Mouse (Mus musculus) C2C12 (cell line): Measurements from ENCODE around the gene Mafb. TPM values are rescaled to one million over a fixed set of nuclear protein-coding genes. Genes with fewer than 3 reads are reported as not detected.

ENCODE experiments used
- H3K27me3 ChIP-seq: one replicate; pipeline ENCODE4 v1.6.1; 2011; ENCODE audit not compliant: control insufficient read depth, insufficient read depth, insufficient read length
- H3K36me3 ChIP-seq: one replicate; pipeline ENCODE4 v1.6.1; 2011; ENCODE audit not compliant: control insufficient read depth, insufficient read depth
- H3K4me3 ChIP-seq: one replicate; pipeline ENCODE4 v1.5.1; 2011; ENCODE audit warnings: mild to moderate bottlenecking, control low read depth; ENCODE audit not compliant: poor library complexity, insufficient read depth, severe bottlenecking
- H3K79me2 ChIP-seq: one replicate; pipeline ENCODE4 v1.6.1; 2011; ENCODE audit not compliant: control insufficient read depth, insufficient read depth
- H3K79me3 ChIP-seq: one replicate; pipeline ENCODE4 v1.6.1; 2011; ENCODE audit warnings: low read depth, control low read depth
- H3ac ChIP-seq: one replicate; pipeline ENCODE3; 2011; ENCODE audit warnings: low read depth; ENCODE audit not compliant: control insufficient read depth, insufficient read length
- CEBPB ChIP-seq: IDR thresholded peaks from one replicate; pipeline ENCODE4 v1.6.1; 2011; ENCODE audit warnings: low read depth, mild to moderate bottlenecking, control low read depth, moderate library complexity
- CTCF ChIP-seq: IDR thresholded peaks from one replicate; pipeline ENCODE4 v1.5.1; 2011; ENCODE audit not compliant: control insufficient read depth, insufficient read depth, insufficient read length
- FOSL1 ChIP-seq: IDR thresholded peaks from one replicate; pipeline ENCODE4 v1.8.0; 2011; ENCODE audit warnings: mild to moderate bottlenecking, low read length; ENCODE audit not compliant: poor library complexity, insufficient read depth, severe bottlenecking
- MAX ChIP-seq: IDR thresholded peaks from one replicate; pipeline ENCODE4 v1.6.1; 2011; ENCODE audit warnings: mild to moderate bottlenecking, control low read depth
- MYOD1 ChIP-seq: IDR thresholded peaks from one replicate; pipeline ENCODE4 v1.6.1; 2011; ENCODE audit warnings: low read depth; ENCODE audit not compliant: control insufficient read depth, insufficient read length
- MYOG ChIP-seq: IDR thresholded peaks from one replicate; pipeline ENCODE4 v1.6.1; 2011; ENCODE audit not compliant: control insufficient read depth, insufficient read length; ENCODE audit errors: extremely low read depth
- USF1 ChIP-seq: IDR thresholded peaks from one replicate; pipeline ENCODE4 v1.6.1; 2011; ENCODE audit warnings: low read depth, mild to moderate bottlenecking, control low read depth, moderate library complexity
- long read RNA-seq, 2 experiments: library from polyadenylated mRNA; unstranded; transcript quantifications; one replicate each; pipeline ENCODE4 v2.0.0; 2019 to 2020
- polyA plus RNA-seq: library from polyadenylated mRNA; unstranded; fragments of >200 nt; fragmentation: generic; extraction: Trizol; gene quantifications from one replicate; pipeline ENCODE4 v1.2.1, GENCODE M21; 2012; ENCODE audit warnings: missing spikeins

Mafb gene
- 0.01 TPM for polyA plus RNA-seq
- long read RNA-seq, experiment 1 = 0 reads
- long read RNA-seq, experiment 2 = 0 reads

- Histone ChIP-seq H3K27me3 (peaks cover 26% of the 10 kb centered on the region), H3K79me3 (no peaks in the 10 kb centered on the region), H3K79me2 (no peaks in the 10 kb centered on the region), H3ac (no peak within 1 kb of the TSS), H3K4me3 (no peak within 1 kb of the TSS), H3K36me3 (no peaks in the 10 kb centered on the region)
- TF ChIP-seq CEBPB (no peak), MYOD1 (no peak), MYOG (no peak), CTCF (no peak), USF1 (no peak), MAX (no peak), FOSL1 (no peak)
These were observed at the start of gene Mafb for GRCm38 (mm10) chr2:160366980-160367338. Gene Mafb, minus strand, starts transcription at chr2:160367065.

GRCm38 (mm10) chr2:160415161-160415560 lies 48.3 kb upstream of the Mafb start:
- H3K79me3 ChIP-seq = no peaks in the 10 kb centered on the region
- no peaks in the 10 kb centered on the region for H3K79me2 ChIP-seq
- H3ac ChIP-seq = no peak overlapping the region
- no peak overlapping the region for H3K4me3 ChIP-seq
- H3K36me3 ChIP-seq = no peaks in the 10 kb centered on the region
- H3K27me3 ChIP-seq = no peaks in the 10 kb centered on the region
- no peak for TF ChIP-seq MYOG
- no peak for TF ChIP-seq CEBPB
- TF ChIP-seq USF1 = no peak
- no peak for TF ChIP-seq MYOD1
- no peak for TF ChIP-seq FOSL1
- no peak for TF ChIP-seq MAX

GRCm38 (mm10) chr2:160414736-160415135 lies 47.9 kb upstream of the Mafb start:
- Histone ChIP-seq H3K36me3 (no peaks in the 10 kb centered on the region), H3ac (no peak overlapping the region)
- TF ChIP-seq FOSL1 = no peak
- TF ChIP-seq MAX = no peak
- no peak for TF ChIP-seq CTCF
- no peak for TF ChIP-seq MYOG
- TF ChIP-seq CEBPB = no peak
- no peak for TF ChIP-seq USF1
- no peak for TF ChIP-seq MYOD1

GRCm38 (mm10) chr2:160413982-160414381 lies 47.1 kb upstream of the Mafb start:
- no peaks in the 10 kb centered on the region for H3K79me3 ChIP-seq
- H3K79me2 ChIP-seq = no peaks in the 10 kb centered on the region
- H3K4me3 ChIP-seq = no peak overlapping the region
- no peaks in the 10 kb centered on the region for H3K36me3 ChIP-seq
- no peak overlapping the region for H3ac ChIP-seq
- no peak for TF ChIP-seq MAX
- no peak for TF ChIP-seq MYOG
- TF ChIP-seq CTCF = no peak
- no peak for TF ChIP-seq CEBPB
- no peak for TF ChIP-seq USF1
- TF ChIP-seq FOSL1 = no peak
- no peak for TF ChIP-seq MYOD1
- no peaks in the 10 kb centered on the region for H3K27me3 ChIP-seq

More at GRCm38 (mm10) chr2:160414736-160415135, 47.9 kb upstream of the Mafb start:
- Histone ChIP-seq H3K79me2 (no peaks in the 10 kb centered on the region), H3K4me3 (no peak overlapping the region), H3K79me3 (no peaks in the 10 kb centered on the region), H3K27me3 (no peaks in the 10 kb centered on the region)

GRCm38 (mm10) chr2:160413055-160413454 lies 46.2 kb upstream of the Mafb start:
- TF ChIP-seq CEBPB (no peak), MYOG (no peak), MAX (no peak), CTCF (no peak), FOSL1 (no peak), MYOD1 (no peak), USF1 (no peak)
- H3K36me3 ChIP-seq = no peaks in the 10 kb centered on the region
- H3ac ChIP-seq = no peak overlapping the region
- no peaks in the 10 kb centered on the region for H3K79me3 ChIP-seq
- H3K4me3 ChIP-seq = no peak overlapping the region
- H3K79me2 ChIP-seq = no peaks in the 10 kb centered on the region
- no peaks in the 10 kb centered on the region for H3K27me3 ChIP-seq

GRCm38 (mm10) chr2:160411431-160411830 lies 44.6 kb upstream of the Mafb start:
- no peaks in the 10 kb centered on the region for H3K27me3 ChIP-seq
- H3K79me3 ChIP-seq = no peaks in the 10 kb centered on the region
- no peak overlapping the region for H3ac ChIP-seq
- no peaks in the 10 kb centered on the region for H3K36me3 ChIP-seq
- no peaks in the 10 kb centered on the region for H3K79me2 ChIP-seq
- TF ChIP-seq CEBPB (no peak), MAX (no peak)
- no peak overlapping the region for H3K4me3 ChIP-seq

- Histone ChIP-seq H3ac (no peak overlapping the region), H3K27me3 (no peaks in the 10 kb centered on the region), H3K79me2 (no peaks in the 10 kb centered on the region), H3K36me3 (no peaks in the 10 kb centered on the region), H3K4me3 (no peak overlapping the region), H3K79me3 (no peaks in the 10 kb centered on the region)
- TF ChIP-seq MYOG = no peak
- TF ChIP-seq MYOD1 = no peak
These were observed 40.9 kb upstream of the Mafb start for GRCm38 (mm10) chr2:160407720-160408119.
